10 mouse cellular contexts compared by ENCODE assay signal in the genomic region with DNA sequence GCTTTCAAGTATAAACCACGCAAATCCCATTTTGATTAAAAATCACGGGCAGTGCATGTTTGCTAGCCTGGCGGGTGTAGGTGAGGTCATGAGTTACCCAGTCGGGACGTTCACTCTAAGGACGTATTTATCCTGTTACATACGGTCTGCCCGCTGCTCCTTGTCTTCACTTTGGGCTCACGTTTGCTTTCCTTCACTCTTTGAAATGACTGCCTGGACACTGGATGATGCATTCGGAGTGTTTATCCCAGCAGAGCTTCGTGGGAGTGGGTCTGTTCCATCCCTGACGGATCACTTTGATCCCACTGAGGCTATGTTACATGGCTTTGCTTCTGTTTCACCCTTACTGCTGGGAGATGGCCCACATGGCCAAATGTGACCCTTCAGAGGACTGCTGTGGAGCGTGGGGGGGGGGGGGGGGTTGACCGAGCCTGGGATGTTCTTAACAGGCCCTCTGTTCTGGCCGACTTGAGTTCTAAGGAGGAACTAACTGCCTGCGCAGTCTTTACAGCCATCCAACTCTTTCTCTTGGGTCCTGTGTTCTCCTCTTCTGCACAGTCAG. TPM values are rescaled to one million over a fixed set of nuclear protein-coding genes. Genes with fewer than 3 reads are reported as not detected.
DNase-seq lines count a peak whose midpoint lies in the region; ATAC-seq and TF ChIP-seq lines count a peak whose summit lies in the region.
"Had no signal": no experiment of that assay in that cellular context is flagged by ENCODE, and none has a peak within 500 bp of the region (broad histone marks: within the 10 kb centered on the region; RNA-seq: fewer than 3 reads in every experiment).

No protein-coding gene starts in this region.

- TF ChIP-seq CTCF in olfactory bulb, adult 2 months (IDR thresholded peaks at IDR 0.05; ENCODE audit: insufficient read depth, low read depth, low read length): no peak

- WGBS in kidney, embryonic 16.5 days: 23% methylated on average over 16 of the region's 16 CpGs
- WGBS in forebrain, embryonic 14.5 days: 28% methylated on average over 16 of the region's 16 CpGs
- WGBS in limb, embryonic 13.5 days: 45% methylated on average over 16 of the region's 16 CpGs
- 43% methylated on average over 16 of the region's 16 CpGs for WGBS in olfactory bulb, adult 2 months

- no peak for TF ChIP-seq POLR2A in olfactory bulb, adult 2 months (IDR thresholded peaks at IDR 0.05; ENCODE audit: insufficient read depth, low read depth, low read length)

- no peaks in the 10 kb centered on the region for H3K27me3 ChIP-seq in kidney, embryonic 16.5 days (ENCODE audit: insufficient read depth, low read length)
- H3K27me3 ChIP-seq in forebrain, embryonic 14.5 days (replicated peaks; ENCODE audit: control insufficient read depth, insufficient read depth, low read length): no peaks in the 10 kb centered on the region
- no peaks in the 10 kb centered on the region for H3K27me3 ChIP-seq in limb, embryonic 13.5 days

- peak overlapping the region; percentile 21; the same call in 1 of the 2 replicates for H3K4me2 ChIP-seq in kidney, embryonic 16.5 days (replicated peaks; ENCODE audit: low read depth, low read length)
- H3K4me2 ChIP-seq in forebrain, embryonic 14.5 days (ENCODE audit: low read length): no peak overlapping the region
- H3K4me2 ChIP-seq in limb, embryonic 13.5 days (replicated peaks): no peak overlapping the region
- H3K4me2 ChIP-seq: liver, embryonic 11.5 days had no signal

- peak overlapping the region; percentile 80 for H3K27ac ChIP-seq in kidney, embryonic 16.5 days (ENCODE audit: low read length)
- H3K27ac ChIP-seq in forebrain, embryonic 14.5 days (ENCODE audit: low read depth, low read length): peak overlapping the region; percentile 46; the same call in 1 of the 2 replicates
- peak overlapping the region; percentile 48; the same call in 1 of the 2 replicates for H3K27ac ChIP-seq in limb, embryonic 13.5 days
- peak overlapping the region; percentile 53; the same call in 1 of the 2 replicates for H3K27ac ChIP-seq in olfactory bulb, adult 2 months (ENCODE audit: insufficient read depth, low read depth, low read length)

- peaks cover 77% of the 10 kb centered on the region for H3K4me1 ChIP-seq in kidney, embryonic 16.5 days (ENCODE audit: insufficient read depth, low read length)
- peaks cover 37% of the 10 kb centered on the region for H3K4me1 ChIP-seq in forebrain, embryonic 14.5 days (ENCODE audit: control insufficient read depth, insufficient read depth, low read length)
- H3K4me1 ChIP-seq in limb, embryonic 13.5 days: peaks cover 82% of the 10 kb centered on the region
- peaks cover 37% of the 10 kb centered on the region for H3K4me1 ChIP-seq in olfactory bulb, adult 2 months (ENCODE audit: control insufficient read depth, insufficient read depth, low read length)

- H3K9ac ChIP-seq in kidney, embryonic 16.5 days (replicated peaks; ENCODE audit: low read length): no peak overlapping the region
- H3K9ac ChIP-seq in forebrain, embryonic 14.5 days (ENCODE audit: low read length): no peak overlapping the region
- H3K9ac ChIP-seq in limb, embryonic 13.5 days: no peak overlapping the region

- ATAC-seq in kidney, embryonic 16.5 days (ENCODE audit: low FRiP score, low TSS enrichment): peak; percentile 50
- ATAC-seq in forebrain, embryonic 14.5 days: 0 out of 2 replicates have a peak, but pooled peaks have one; percentile 18
- ATAC-seq in limb, embryonic 13.5 days (ENCODE audit: low FRiP score, low read depth): no peak

- no peak overlapping the region for H3K4me3 ChIP-seq in kidney, embryonic 16.5 days (ENCODE audit: low read length)
- H3K4me3 ChIP-seq in forebrain, embryonic 14.5 days (ENCODE audit: low read depth, low read length): no peak overlapping the region
- no peak overlapping the region for H3K4me3 ChIP-seq in limb, embryonic 13.5 days
- no peak overlapping the region for H3K4me3 ChIP-seq in olfactory bulb, adult 2 months (ENCODE audit: insufficient read depth, low read depth, low read length)

- H3K9me3 ChIP-seq in kidney, embryonic 16.5 days (ENCODE audit: low read length): no peaks in the 10 kb centered on the region
- H3K9me3 ChIP-seq in forebrain, embryonic 14.5 days (replicated peaks; ENCODE audit: control insufficient read depth, low read length): no peaks in the 10 kb centered on the region
- no peaks in the 10 kb centered on the region for H3K9me3 ChIP-seq in limb, embryonic 13.5 days

- H3K36me3 ChIP-seq in kidney, embryonic 16.5 days (ENCODE audit: insufficient read depth, low read length): peaks cover 4% of the 10 kb centered on the region; the same call in 1 of the 2 replicates
- no peaks in the 10 kb centered on the region for H3K36me3 ChIP-seq in forebrain, embryonic 14.5 days (ENCODE audit: control insufficient read depth, insufficient read depth, low read length)
- H3K36me3 ChIP-seq in limb, embryonic 13.5 days: peaks cover 7% of the 10 kb centered on the region

- no peak for DNase-seq in kidney, adult 9 months
- DNase-seq in forebrain, embryonic 14.5 days (ENCODE audit: low spot score): no peak
- no peak for DNase-seq in adrenal gland, adult (ENCODE audit: inconsistent age in 2 of 2, low spot score in 1 of 2)
- no peak for DNase-seq in thymus, postnatal 10 days (ENCODE audit: low spot score in 2 of 2)
- DNase-seq: cerebellum, adult 2 months; thymus, postnatal 4 days had no signal

RNA-seq across cellular contexts. Expression of gene Notch2, which starts 38.2 kb away (rescaled TPM):
- polyA plus RNA-seq in kidney, embryonic 16.5 days (2015; fragmentation: Nextera tagmentation; extraction: Ambion mirVana): 31.1 and 33.8 TPM in 2 replicates
- polyA plus RNA-seq in forebrain, embryonic 14.5 days (2014; fragmentation: Nextera tagmentation; extraction: Ambion mirVana): 13.6 and 18.1 TPM in 2 replicates
- 39.9 and 43.5 TPM in 2 replicates for polyA plus RNA-seq in limb, embryonic 13.5 days (2015; fragmentation: Nextera tagmentation; extraction: Ambion mirVana)
- polyA plus RNA-seq in olfactory bulb, adult 2 months (2012; ENCODE audit: insufficient read depth, insufficient read length, low replicate concordance, missing spikeins): 43.4 TPM in 1 of 2 replicates, not detected in the other
